Mouse (Mus musculus) kidney, postnatal 10 days (tissue): Measurements from ENCODE around the gene Tmtc4.

Source experiments
- DNase-seq: peaks from one replicate; pipeline ENCODE4 v3.0.0; 2021; ENCODE audit warnings: mixed read lengths

Gene Tmtc4

GRCm38 (mm10) chr14:122983226-122984215 lies at the start of gene Tmtc4:
TSS of gene Tmtc4 (minus strand) at chr14:122984035.
- DNase-seq = peak; percentile 97

GRCm38 (mm10) chr14:123032435-123032834 lies 48.6 kb upstream of the Tmtc4 start:
- no peak for DNase-seq

GRCm38 (mm10) chr14:123027876-123028275 lies 44.0 kb upstream of the Tmtc4 start:
- peak; percentile 13 for DNase-seq

- no peak for DNase-seq
These were observed 39.1 kb upstream of the Tmtc4 start for GRCm38 (mm10) chr14:123022981-123023380.

GRCm38 (mm10) chr14:123016310-123016709 lies 32.5 kb upstream of the Tmtc4 start:
- no peak for DNase-seq

- DNase-seq = no peak
These were observed 31.9 kb upstream of the Tmtc4 start for GRCm38 (mm10) chr14:123015687-123016086.

GRCm38 (mm10) chr14:123009108-123010018 lies 25.5 kb upstream of the Tmtc4 start:
- DNase-seq = no peak

- DNase-seq = no peak
These were observed 24.8 kb upstream of the Tmtc4 start for GRCm38 (mm10) chr14:123008672-123009071.

GRCm38 (mm10) chr14:123003715-123004114 lies 19.9 kb upstream of the Tmtc4 start:
- no peak for DNase-seq

GRCm38 (mm10) chr14:123001391-123001790 lies 17.6 kb upstream of the Tmtc4 start:
- DNase-seq = no peak

GRCm38 (mm10) chr14:122997465-122997864 lies 13.6 kb upstream of the Tmtc4 start:
- no peak for DNase-seq

- DNase-seq = no peak
These were observed 10.1 kb upstream of the Tmtc4 start for GRCm38 (mm10) chr14:122993935-122994334.

GRCm38 (mm10) chr14:122992937-122993336 lies 9.1 kb upstream of the Tmtc4 start:
- DNase-seq = no peak

GRCm38 (mm10) chr14:122990521-122991052 lies 6.8 kb upstream of the Tmtc4 start:
- no peak for DNase-seq

GRCm38 (mm10) chr14:122986404-122986803 lies 2.6 kb upstream of the Tmtc4 start:
- DNase-seq = no peak

- DNase-seq = peak; percentile 87
These were observed 1.1 kb downstream of the Tmtc4 start for GRCm38 (mm10) chr14:122982571-122983225.

- DNase-seq = no peak
These were observed 1.9 kb downstream of the Tmtc4 start for GRCm38 (mm10) chr14:122981831-122982485.

- DNase-seq = no peak
These were observed 5.0 kb downstream of the Tmtc4 start for GRCm38 (mm10) chr14:122978871-122979270.

GRCm38 (mm10) chr14:122977797-122978140 lies 6.1 kb downstream of the Tmtc4 start:
- no peak for DNase-seq

- DNase-seq = no peak
These were observed 6.6 kb downstream of the Tmtc4 start for GRCm38 (mm10) chr14:122977056-122977796.

- DNase-seq = peak; percentile 21
These were observed 8.8 kb downstream of the Tmtc4 start for GRCm38 (mm10) chr14:122974854-122975570.
